Comparison of ENCODE assay signal across 27 mouse cellular contexts in the genomic region with DNA sequence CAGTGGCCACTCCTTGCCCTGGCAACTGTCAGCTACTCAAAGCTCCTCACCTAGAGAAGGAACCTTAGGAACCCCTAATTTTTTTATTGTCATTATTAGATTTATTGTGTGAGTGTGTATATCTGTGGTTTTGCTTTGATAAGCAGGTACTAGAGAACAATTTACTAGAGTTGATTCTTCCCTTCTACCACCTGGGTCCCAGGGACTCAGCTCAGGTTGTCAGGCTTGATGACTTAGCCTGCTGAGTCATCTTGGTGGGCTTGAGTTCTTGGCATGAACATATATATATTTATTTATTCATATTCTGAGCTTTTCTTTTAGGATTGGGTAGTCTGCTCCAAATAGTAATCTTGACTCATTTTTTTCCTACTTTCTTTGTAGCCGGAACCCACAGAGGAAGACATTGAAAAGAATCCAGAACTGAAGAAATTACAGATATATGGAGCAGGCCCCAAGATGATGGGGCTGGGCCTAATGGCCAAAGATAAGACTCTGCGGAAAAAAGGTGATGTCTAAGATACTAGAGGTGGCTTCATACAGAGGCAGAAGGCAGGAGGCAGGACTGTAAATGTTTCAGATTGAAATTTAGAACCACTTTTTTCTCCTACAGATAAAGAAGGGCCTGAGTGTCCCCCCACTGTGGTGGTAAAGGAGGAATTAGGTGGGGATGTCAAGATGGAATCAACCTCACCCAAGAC. TPM values are rescaled to one million over a fixed set of nuclear protein-coding genes. Genes with fewer than 3 reads are reported as not detected.
A peak's percentile ranks its signal among the peaks of the same experiment; 100 is the strongest.
DNase-seq lines count a peak whose midpoint lies in the region; ATAC-seq and TF ChIP-seq lines count a peak whose summit lies in the region.
"Had no signal": no experiment of that assay in that cellular context is flagged by ENCODE, and none has a peak within 500 bp of the region (broad histone marks: within the 10 kb centered on the region; RNA-seq: fewer than 3 reads in every experiment).

No protein-coding gene starts in this region.

- H3K4me1 ChIP-seq in liver, embryonic 14.5 days (replicated peaks; ENCODE audit: control insufficient read depth in 2 of 2, insufficient read depth in 2 of 2, low read length in 1 of 2), result peaks cover 8 to 14% of the 10 kb centered on the region in 2 experiments
- H3K4me1 ChIP-seq in liver, postnatal 0 days (ENCODE audit: insufficient read depth), result no peaks in the 10 kb centered on the region
- H3K4me1 ChIP-seq in hindbrain, embryonic 11.5 days (replicated peaks; ENCODE audit: control insufficient read depth, insufficient read depth, low read length), result no peaks in the 10 kb centered on the region
- H3K4me1 ChIP-seq: embryonic facial prominence, embryonic 10.5 days; embryonic facial prominence, embryonic 13.5 days; hindbrain, embryonic 13.5 days had no signal

- peak; percentile 39 for DNase-seq in c-Kit-positive CD71-positive TER-119-positive erythroid progenitor cells, embryonic 14.5 days (ENCODE audit: low spot score)
- DNase-seq in liver, embryonic 14.5 days (ENCODE audit: low read depth in 3 of 3, low spot score in 3 of 3), result peak in 2 of 3 experiments; percentile 22 to 39
- DNase-seq in liver, postnatal 0 days, result no peak
- no peak for DNase-seq in frontal cortex, postnatal 25 days (ENCODE audit: low spot score in 2 of 2)
- no peak for DNase-seq in hindbrain, embryonic 11.5 days (ENCODE audit: low spot score)
- no peak for DNase-seq in yolk sac, embryonic 10.5 days (ENCODE audit: low spot score)
- DNase-seq: adrenal gland, postnatal 10 days; adrenal gland, postnatal 36 days; B cell, adult 2 months; cerebellum, adult 11 months; cerebellum, adult 2 months; cerebellum, adult 9-11 months; cerebellum, postnatal 25 days; embryo, embryonic 11 days; forebrain, postnatal 0 days; gastrocnemius, postnatal 14 days; heart, adult 11 months had no signal

- H3K9me3 ChIP-seq in liver, embryonic 14.5 days (ENCODE audit: control insufficient read depth, low read length), result no peaks in the 10 kb centered on the region
- H3K9me3 ChIP-seq in liver, postnatal 0 days (ENCODE audit: low read length), result no peaks in the 10 kb centered on the region
- H3K9me3 ChIP-seq in hindbrain, embryonic 11.5 days (ENCODE audit: control insufficient read depth, low read length), result no peaks in the 10 kb centered on the region
- H3K9me3 ChIP-seq: embryonic facial prominence, embryonic 10.5 days; embryonic facial prominence, embryonic 13.5 days; G1E; hindbrain, embryonic 13.5 days had no signal

- TF ChIP-seq CTCF in liver, embryonic 14.5 days (IDR thresholded peaks at IDR 0.05; ENCODE audit: low read depth), result no peak
- no peak for TF ChIP-seq CTCF in liver, postnatal 0 days (IDR thresholded peaks at IDR 0.05; ENCODE audit: low read depth)

- TF ChIP-seq EP300 in liver, embryonic 14.5 days (IDR thresholded peaks at IDR 0.05; ENCODE audit: low read depth), result peak; percentile 72
- TF ChIP-seq EP300 in liver, postnatal 0 days (IDR thresholded peaks at IDR 0.05; ENCODE audit: low read depth), result peak; percentile 60; the same call in 1 of the 2 replicates

- no peak overlapping the region for H3K4me3 ChIP-seq in liver, embryonic 14.5 days (ENCODE audit: insufficient read depth in 1 of 2, low read depth in 2 of 2, low read length in 2 of 2)
- H3K4me3 ChIP-seq in liver, postnatal 0 days (ENCODE audit: low read depth, low read length), result no peak overlapping the region
- H3K4me3 ChIP-seq in hindbrain, embryonic 11.5 days (ENCODE audit: low read depth, low read length), result no peak overlapping the region
- H3K4me3 ChIP-seq: embryonic facial prominence, embryonic 10.5 days; embryonic facial prominence, embryonic 13.5 days; hindbrain, embryonic 13.5 days had no signal

- peak; percentile 81 for ATAC-seq in erythroid progenitor cell, adult 5-6 weeks (replicated peaks; ENCODE audit: low FRiP score, poor library complexity, severe bottlenecking)
- ATAC-seq in liver, embryonic 14.5 days (ENCODE audit: insufficient read depth), result peak; percentile 82
- ATAC-seq in liver, postnatal 0 days, result no peak; the same call in 1 of the 2 replicates
- ATAC-seq in hindbrain, embryonic 11.5 days (ENCODE audit: low FRiP score), result no peak
- ATAC-seq: forebrain, embryonic 14.5 days; forebrain, postnatal 0 days; hindbrain, embryonic 16.5 days; Patski had no signal

- H3K4me2 ChIP-seq in liver, embryonic 14.5 days (ENCODE audit: low read depth), result 0 out of 2 replicates have a peak overlapping the region, but pooled peaks have one; percentile 1
- H3K4me2 ChIP-seq in liver, postnatal 0 days (ENCODE audit: low read depth, low read length), result no peak overlapping the region
- no peak overlapping the region for H3K4me2 ChIP-seq in hindbrain, embryonic 11.5 days (replicated peaks; ENCODE audit: low read depth, low read length)
- H3K4me2 ChIP-seq: embryonic facial prominence, embryonic 13.5 days; heart, embryonic 11.5 days; hindbrain, embryonic 13.5 days had no signal

- H3K27me3 ChIP-seq in liver, embryonic 14.5 days (ENCODE audit: control insufficient read depth, insufficient read depth, low read length), result no peaks in the 10 kb centered on the region
- no peaks in the 10 kb centered on the region for H3K27me3 ChIP-seq in liver, postnatal 0 days (ENCODE audit: insufficient read depth, low read length)
- H3K27me3 ChIP-seq in hindbrain, embryonic 11.5 days (ENCODE audit: control insufficient read depth, insufficient read depth, low read length), result no peaks in the 10 kb centered on the region
- H3K27me3 ChIP-seq: CH12.LX; embryonic facial prominence, embryonic 13.5 days; hindbrain, embryonic 13.5 days; Patski had no signal

- 51% methylated on average over 2 of the region's 2 CpGs for WGBS in liver, embryonic 14.5 days (ENCODE audit: insufficient replicate concordance)
- 80% methylated on average over 2 of the region's 2 CpGs for WGBS in liver, postnatal 0 days (ENCODE audit: insufficient replicate concordance)
- 96% methylated on average over 2 of the region's 2 CpGs for WGBS in hindbrain, embryonic 11.5 days

- H3K9ac ChIP-seq in liver, embryonic 14.5 days (replicated peaks), result no peak overlapping the region
- H3K9ac ChIP-seq in liver, postnatal 0 days (replicated peaks), result no peak overlapping the region
- no peak overlapping the region for H3K9ac ChIP-seq in hindbrain, embryonic 11.5 days (ENCODE audit: low read depth, low read length)
- H3K9ac ChIP-seq: embryonic facial prominence, embryonic 13.5 days; forebrain, postnatal 0 days; hindbrain, embryonic 13.5 days had no signal

- H3K27ac ChIP-seq in liver, embryonic 14.5 days, result peak overlapping the region; percentile 54
- no peak overlapping the region for H3K27ac ChIP-seq in liver, postnatal 0 days (ENCODE audit: low read depth)
- no peak overlapping the region for H3K27ac ChIP-seq in hindbrain, embryonic 11.5 days (ENCODE audit: low read depth, low read length)
- H3K27ac ChIP-seq: embryonic facial prominence, embryonic 10.5 days; embryonic facial prominence, embryonic 13.5 days; hindbrain, embryonic 13.5 days had no signal

- peaks cover 80% of the 10 kb centered on the region for H3K36me3 ChIP-seq in liver, embryonic 14.5 days (replicated peaks; ENCODE audit: control insufficient read depth, insufficient read depth, low read depth)
- peaks cover 80% of the 10 kb centered on the region for H3K36me3 ChIP-seq in liver, postnatal 0 days (replicated peaks; ENCODE audit: insufficient read depth, low read length)
- H3K36me3 ChIP-seq in hindbrain, embryonic 11.5 days (ENCODE audit: control insufficient read depth, insufficient read depth, low read length), result peaks cover 17% of the 10 kb centered on the region

RNA-seq across cellular contexts. Expression of a gene that starts 11.8 kb away (rescaled TPM):
- 32.3 and 35.7 TPM in 2 replicates for total RNA-seq in erythroid progenitor cell, adult 5-6 weeks (2015; ENCODE audit: low replicate concordance)
- 51.4 and 66.9 TPM in 2 replicates for total RNA-seq in erythroid progenitor cell, adult 5-6 weeks (2017; ENCODE audit: low replicate concordance)
- polyA plus RNA-seq in liver, embryonic 14.5 days (2012; rRNA removed), result 13.9 and 18.2 TPM in 2 replicates
- polyA plus RNA-seq in liver, embryonic 14.5 days (2014; fragmentation: Nextera tagmentation; extraction: Ambion mirVana), result 10.0 and 16.5 TPM in 2 replicates
- 7.2 and 9.8 TPM in 2 replicates for polyA plus RNA-seq in liver, postnatal 0 days (2015; fragmentation: Nextera tagmentation; extraction: Ambion mirVana)
- polyA plus RNA-seq in hindbrain, embryonic 11.5 days (2014; fragmentation: Nextera tagmentation; extraction: Ambion mirVana), result 29.6 and 44.4 TPM in 2 replicates

Comparison
In these comparisons a context has a peak if more than half of its experiments do, and no peak if none do; other contexts are left out.
1. DNase-seq: peak in c-Kit-positive CD71-positive TER-119-positive erythroid progenitor cells, embryonic 14.5 days (single experiment) and liver, embryonic 14.5 days (2 of 3); none in liver, postnatal 0 days (single experiment), frontal cortex, postnatal 25 days (0 of 2), hindbrain, embryonic 11.5 days (single experiment) and yolk sac, embryonic 10.5 days (single experiment).
2. ATAC-seq: peak in erythroid progenitor cell, adult 5-6 weeks (single experiment) and liver, embryonic 14.5 days (single experiment); none in liver, postnatal 0 days (single experiment) and hindbrain, embryonic 11.5 days (single experiment).